Mouse (Mus musculus) MEL (cell line): Measurements from ENCODE around the gene Myo1e. TPM values are rescaled to one million over a fixed set of nuclear protein-coding genes. Genes with fewer than 3 reads are reported as not detected.

Experiments
- DNase-seq: peaks from one replicate; pipeline ENCODE4 v3.0.0; 2011; ENCODE audit warnings: low read depth, low spot score
- H3K27ac ChIP-seq: 2 replicates; pipeline ENCODE4 v1.5.1; 2012; ENCODE audit warnings: low read depth, mild to moderate bottlenecking, control low read depth, low read length, moderate library complexity; ENCODE audit not compliant: control insufficient read depth
- H3K27me3 ChIP-seq, 2 experiments: fragments of 150-350 bp in 1 of 2; sonication (generic) in 1 of 2; 2 replicates each; pipeline ENCODE4 v1.6.1; 2012; ENCODE audit warnings: low read length in 2 of 2, mild to moderate bottlenecking in 2 of 2, improper control_type of control experiment in 1 of 2, moderate library complexity in 1 of 2; ENCODE audit not compliant: insufficient read depth in 2 of 2, control insufficient read depth in 1 of 2
- H3K36me3 ChIP-seq, 2 experiments: 2 replicates each; pipeline ENCODE4 v1.6.1; 2012 to 2014; ENCODE audit warnings: low read length in 2 of 2, improper control_type of control experiment in 1 of 2, inconsistent platforms in 1 of 2, mild to moderate bottlenecking in 1 of 2; ENCODE audit not compliant: insufficient read depth in 2 of 2, control insufficient read depth in 1 of 2
- H3K4me1 ChIP-seq, 2 experiments: fragments of 150-350 bp in 1 of 2; sonication (generic) in 1 of 2; 2 replicates each; pipeline ENCODE4 v1.6.1; 2012; ENCODE audit warnings: low read length in 2 of 2, improper control_type of control experiment in 1 of 2, mild to moderate bottlenecking in 1 of 2; ENCODE audit not compliant: insufficient read depth in 2 of 2, control insufficient read depth in 1 of 2
- H3K4me3 ChIP-seq, 2 experiments: fragments of 150-350 bp in 1 of 2; sonication (generic) in 1 of 2; 2 replicates each; pipeline ENCODE4 v1.5.1; 2012; ENCODE audit warnings: low read depth in 2 of 2, low read length in 2 of 2, mild to moderate bottlenecking in 2 of 2, moderate library complexity in 2 of 2, control low read depth in 1 of 2, improper control_type of control experiment in 1 of 2; ENCODE audit not compliant: control insufficient read depth in 1 of 2, insufficient read depth in 1 of 2
- H3K79me2 ChIP-seq: 2 replicates; pipeline ENCODE4 v1.6.1; 2012; ENCODE audit warnings: mild to moderate bottlenecking, low read length, moderate library complexity; ENCODE audit not compliant: control insufficient read depth, poor library complexity, insufficient read depth
- H3K9ac ChIP-seq: 2 replicates; pipeline ENCODE4 v1.6.1; 2012; ENCODE audit warnings: low read depth, mild to moderate bottlenecking, control low read depth, low read length, moderate library complexity; ENCODE audit not compliant: control insufficient read depth, poor library complexity, severe bottlenecking
- H3K9me3 ChIP-seq: fragments of 150-350 bp; sonication (generic); replicated peaks from 2 replicates; pipeline ENCODE4 v1.6.1; 2012; ENCODE audit warnings: mild to moderate bottlenecking, low read length, improper control_type of control experiment, moderate library complexity; ENCODE audit not compliant: insufficient read depth
- CHD1 ChIP-seq: IDR thresholded peaks from 2 replicates; pipeline ENCODE4 v1.6.1; 2012; ENCODE audit warnings: low read depth, mild to moderate bottlenecking, inconsistent platforms, low read length, improper control_type of control experiment
- CHD2 ChIP-seq: IDR thresholded peaks from 2 replicates; pipeline ENCODE4 v1.6.1; 2011; ENCODE audit warnings: low read length, improper control_type of control experiment
- E2F4 ChIP-seq: IDR thresholded peaks from 2 replicates; pipeline ENCODE4 v1.6.1; 2011; ENCODE audit warnings: low read depth, low read length, improper control_type of control experiment, borderline replicate concordance
- ELF1 ChIP-seq: IDR thresholded peaks from 2 replicates; pipeline ENCODE4 v1.6.1; 2014; ENCODE audit warnings: low read depth, mild to moderate bottlenecking, inconsistent platforms, low read length, improper control_type of control experiment, moderate library complexity
- EP300 ChIP-seq, 2 experiments: IDR thresholded peaks; 2 replicates each; pipeline ENCODE4 v1.6.1; 2011; ENCODE audit warnings: improper control_type of control experiment in 2 of 2, low read length in 2 of 2, low read depth in 1 of 2, mild to moderate bottlenecking in 1 of 2
- HCFC1 ChIP-seq: IDR thresholded peaks from 2 replicates; pipeline ENCODE4 v1.6.1; 2012; ENCODE audit warnings: low read depth, mild to moderate bottlenecking, inconsistent platforms, low read length, improper control_type of control experiment, moderate library complexity
- MYC ChIP-seq: IDR thresholded peaks from 2 replicates; pipeline ENCODE4 v1.6.1; 2011; ENCODE audit warnings: low read depth, mild to moderate bottlenecking, low read length, improper control_type of control experiment, moderate library complexity
- NELFE ChIP-seq: IDR thresholded peaks from 2 replicates; pipeline ENCODE4 v1.6.1; 2011; ENCODE audit warnings: low read depth, low read length, improper control_type of control experiment
- POLR2A ChIP-seq, 2 experiments: IDR thresholded peaks; 2 replicates each; pipeline ENCODE4 v1.6.1; 2011 to 2012; ENCODE audit warnings: low read length in 2 of 2, mild to moderate bottlenecking in 2 of 2, control low read depth in 1 of 2, improper control_type of control experiment in 1 of 2, low read depth in 1 of 2, moderate library complexity in 1 of 2; ENCODE audit not compliant: control insufficient read depth in 1 of 2, insufficient read depth in 1 of 2, poor library complexity in 1 of 2
- RAD21 ChIP-seq: IDR thresholded peaks from 2 replicates; pipeline ENCODE4 v1.6.1; 2011; ENCODE audit warnings: mild to moderate bottlenecking, low read depth, low read length, improper control_type of control experiment
- RCOR1 ChIP-seq: IDR thresholded peaks from 2 replicates; pipeline ENCODE4 v1.6.1; 2012; ENCODE audit warnings: low read depth, mild to moderate bottlenecking, inconsistent platforms, low read length, improper control_type of control experiment
- SMC3 ChIP-seq: IDR thresholded peaks from 2 replicates; pipeline ENCODE4 v1.6.1; 2011; ENCODE audit warnings: low read depth, low read length, improper control_type of control experiment
- TBP ChIP-seq: IDR thresholded peaks from 2 replicates; pipeline ENCODE4 v1.8.0; 2011; ENCODE audit warnings: low read depth, low read length, improper control_type of control experiment
- USF1 ChIP-seq: IDR thresholded peaks from 2 replicates; pipeline ENCODE4 v1.6.1; 2014; ENCODE audit warnings: low read depth, mild to moderate bottlenecking, inconsistent platforms, low read length, improper control_type of control experiment, moderate library complexity
- ZMIZ1 ChIP-seq: IDR thresholded peaks from 2 replicates; pipeline ENCODE4 v1.6.1; 2012; ENCODE audit warnings: low read depth, mild to moderate bottlenecking, inconsistent platforms, low read length, improper control_type of control experiment, moderate library complexity
- ZNF384 ChIP-seq: IDR thresholded peaks from 2 replicates; pipeline ENCODE4 v1.6.1; 2012; ENCODE audit warnings: low read depth, mild to moderate bottlenecking, inconsistent platforms, low read length, improper control_type of control experiment
- polyA plus RNA-seq, 2 experiments: library from polyadenylated mRNA; stranded (reverse) in 1 of 2; unstranded in 1 of 2; fragments of >175 nt in 1 of 2; fragments of >200 nt in 1 of 2; gene quantifications; 2 replicates each; pipeline versions ENCODE4 v1.2.1 to v1.2.4; 2012; ENCODE audit warnings: low replicate concordance in 2 of 2, low read depth in 1 of 2; ENCODE audit not compliant: insufficient read length in 2 of 2, insufficient read depth in 1 of 2, missing spikeins in 1 of 2
- total RNA-seq: library from RNA; depleted of rRNA; stranded (reverse); fragments of 300-350 nt; gene quantifications from 2 replicates; pipeline ENCODE4 v1.2.3, GENCODE M21; 2012

The Myo1e gene
- total and polyA plus RNA-seq, 3 experiments = 4.9 to 7.8 TPM; not detected in 1

- Histone ChIP-seq H3K27ac (no peak overlapping the region), H3K9ac (no peak overlapping the region), H3K36me3 (no peaks in the 10 kb centered on the region), H3K4me1 (no peaks in the 10 kb centered on the region), H3K27me3 (peaks cover 1 to 8% of the 10 kb centered on the region in 2 experiments), H3K9me3 (no peaks in the 10 kb centered on the region), H3K79me2 (no peaks in the 10 kb centered on the region), H3K4me3 (no peak overlapping the region)
- no peak for DNase-seq
- TF ChIP-seq USF1 (no peak), ZMIZ1 (no peak), CHD1 (no peak)
These were observed 25.2 kb downstream of the Myo1e start for GRCm38 (mm10) chr9:70232044-70233010.

GRCm38 (mm10) chr9:70237136-70237535 is 30.0 kb downstream of the Myo1e start:
- Histone ChIP-seq H3K27me3 (peaks cover 1 to 8% of the 10 kb centered on the region in 2 experiments), H3K36me3 (no peaks in the 10 kb centered on the region), H3K4me1 (no peaks in the 10 kb centered on the region), H3K4me3 (no peak overlapping the region), H3K27ac (no peak overlapping the region), H3K9me3 (no peaks in the 10 kb centered on the region), H3K9ac (no peak overlapping the region), H3K79me2 (no peaks in the 10 kb centered on the region)
- DNase-seq = no peak
- TF ChIP-seq E2F4 (no peak), RAD21 (no peak), HCFC1 (no peak), ZNF384 (no peak), RCOR1 (no peak), NELFE (no peak), TBP (no peak)

- DNase-seq = no peak
- H3K9me3 ChIP-seq = no peaks in the 10 kb centered on the region
- no peaks in the 10 kb centered on the region for H3K4me1 ChIP-seq
- no peak overlapping the region for H3K27ac ChIP-seq
- H3K36me3 ChIP-seq = no peaks in the 10 kb centered on the region
- H3K27me3 ChIP-seq = peaks cover 1 to 6% of the 10 kb centered on the region in 2 experiments
- TF ChIP-seq POLR2A (IDR thresholded peaks at IDR 0.05; ENCODE audit: control insufficient read depth in 1 of 2, insufficient read depth in 1 of 2, low read depth in 1 of 2, low read length in 2 of 2, poor library complexity in 1 of 2) = no peak
- no peak for TF ChIP-seq SMC3
- no peak for TF ChIP-seq NELFE
- no peak for TF ChIP-seq ELF1
- TF ChIP-seq CHD1 = no peak
- TF ChIP-seq EP300 (IDR thresholded peaks at IDR 0.05; ENCODE audit: low read depth in 1 of 2, low read length in 2 of 2) = no peak
- TF ChIP-seq MYC = no peak
- TF ChIP-seq CHD2 = no peak
- TF ChIP-seq, all 39 proteins: peak for 0
- no peak overlapping the region for H3K9ac ChIP-seq
- no peaks in the 10 kb centered on the region for H3K79me2 ChIP-seq
- no peak overlapping the region for H3K4me3 ChIP-seq
These were observed 30.4 kb downstream of the Myo1e start for GRCm38 (mm10) chr9:70237561-70237960.
